Mouse (Mus musculus): ENCODE measurements around the gene Adam25.
"Not testable (repeated sequence)": the region's sequence is repeated elsewhere in the genome, so short reads cannot be mapped to it uniquely, and the experiment has no call there.

The Adam25 gene

DNA sequence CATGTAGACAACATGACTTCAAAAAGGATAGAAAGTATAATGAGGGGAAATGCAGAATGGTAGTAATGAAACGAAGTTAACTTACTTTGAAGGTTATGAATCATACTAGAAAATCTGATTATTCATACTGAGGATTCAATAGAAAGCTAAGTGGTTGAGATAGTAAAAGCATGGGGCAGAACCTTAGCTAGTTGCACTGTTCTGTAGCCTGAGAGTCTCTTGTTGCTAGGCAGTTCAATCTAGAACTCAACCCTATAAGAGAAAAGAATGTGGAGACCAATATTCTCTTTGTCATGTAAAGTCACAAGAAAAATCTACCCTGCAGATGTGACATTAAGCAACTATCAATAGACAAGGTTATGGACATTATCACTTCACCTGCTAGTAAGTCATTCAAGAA, at the start of gene Adam25:
TSS of gene Adam25 (plus strand) at position 301 of the 400 bp plus-strand sequence.
- not testable (repeated sequence) for DNase-seq (ENCODE audit: low read depth, low spot score)

DNA sequence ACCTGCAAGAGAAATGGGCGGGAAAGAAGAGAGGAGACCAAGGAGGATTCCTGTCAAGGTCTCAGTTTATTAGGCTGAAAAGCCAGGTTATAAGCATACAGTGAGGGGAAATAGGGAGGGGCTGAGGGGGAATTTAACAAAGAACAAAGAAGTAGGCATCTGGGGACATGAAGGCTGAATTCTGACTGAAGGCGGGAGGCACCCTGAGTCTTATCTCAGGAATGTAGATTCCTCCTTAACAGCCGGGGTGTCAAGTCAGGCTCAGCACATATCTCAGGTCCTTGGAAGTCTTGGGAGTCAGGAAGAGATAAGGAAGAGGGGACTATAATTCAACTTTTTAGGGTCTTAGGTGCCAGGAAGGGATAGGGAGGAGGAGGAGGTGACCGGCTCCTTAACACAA, 36.6 kb upstream of the Adam25 start:
- not testable (repeated sequence) for DNase-seq (ENCODE audit: low read depth, low spot score)

- DNase-seq (ENCODE audit: low read depth, low spot score): no peak
These were observed 36.0 kb upstream of the Adam25 start for GRCm38 (mm10) chr8:40715986-40716385.

- no peak for DNase-seq (ENCODE audit: low read depth, low spot score)
These were observed 31.3 kb downstream of the Adam25 start for GRCm38 (mm10) chr8:40783320-40783719.

DNA sequence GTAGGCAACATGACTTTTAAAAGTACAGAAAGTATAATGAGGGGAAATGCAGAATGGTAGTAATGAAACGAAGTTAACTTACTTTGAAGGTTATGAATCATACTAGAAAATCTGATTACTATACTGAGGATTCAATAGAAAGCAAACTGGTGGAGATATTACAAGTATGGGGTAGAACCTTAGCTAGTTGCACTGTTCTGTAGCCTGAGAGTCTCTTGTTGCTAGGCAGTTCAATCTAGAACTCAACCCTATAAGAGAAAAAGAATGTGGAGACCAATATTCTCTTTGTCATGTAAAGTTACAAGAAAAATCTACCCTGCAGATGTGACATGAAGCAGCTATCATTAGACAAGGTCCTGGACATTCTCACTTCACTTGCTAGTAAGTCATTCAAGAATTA, 41.0 kb downstream of the Adam25 start, which contains the start of gene Adam20:
TSS of gene Adam20 (plus strand) at position 301 of the 400 bp plus-strand sequence.
- not testable (repeated sequence) for DNase-seq (ENCODE audit: low read depth, low spot score)

DNA sequence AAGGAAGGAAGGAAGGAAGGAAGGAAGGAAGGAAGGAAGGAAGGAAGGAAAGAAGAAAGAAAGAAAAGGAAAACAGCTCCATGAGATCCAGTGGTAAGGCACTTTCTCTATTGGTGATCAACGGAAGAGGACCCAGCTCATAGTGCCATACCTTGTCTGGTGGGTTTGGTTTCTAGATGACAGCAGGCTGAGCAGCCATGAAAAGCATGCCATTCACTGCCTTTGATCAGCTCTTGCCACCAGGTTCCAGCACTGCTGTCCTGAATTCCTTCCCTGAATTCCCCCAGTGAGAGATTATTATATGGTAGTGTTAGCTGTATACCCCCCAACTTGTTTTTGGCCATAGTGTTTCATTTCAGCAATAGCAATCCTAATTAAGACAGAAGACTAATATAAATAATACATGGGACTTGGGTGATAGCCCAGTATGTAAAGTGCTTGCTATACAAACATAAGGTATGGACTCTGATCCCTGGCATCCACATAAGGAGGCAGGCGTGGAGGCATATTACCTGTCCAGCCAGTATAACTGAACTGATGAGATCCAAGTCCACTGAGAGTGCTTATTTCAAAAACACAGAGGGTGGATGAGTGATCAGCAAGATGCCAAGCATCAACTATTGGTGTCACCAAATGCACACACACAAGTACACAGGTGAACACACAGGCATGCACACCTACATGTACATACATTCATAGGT, 51.5 kb downstream of the Adam25 start:
- no peak for DNase-seq (ENCODE audit: low read depth, low spot score)

Data from CD4-positive, CD25-positive, alpha-beta regulatory T cell, adult 2 months (primary cell).